ENCODE assay signal across 25 mouse cellular contexts in genomic region chr3:156094990-156095389, GRCm38 (mm10).
"Had no signal": no experiment of that assay in that cellular context is flagged by ENCODE, and none has a peak within 500 bp of the region (broad histone marks: within the 10 kb centered on the region; RNA-seq: fewer than 3 reads in every experiment).

No protein-coding gene starts in this region.

- ATAC-seq: intestine, embryonic 16.5 days; liver, postnatal 0 days had no signal

- H3K4me2 ChIP-seq: heart, embryonic 11.5 days; heart, embryonic 13.5 days; heart, embryonic 15.5 days; hindbrain, embryonic 13.5 days; hindbrain, embryonic 15.5 days; liver, embryonic 11.5 days; liver, embryonic 13.5 days; liver, embryonic 15.5 days had no signal

- H3K9me3 ChIP-seq: heart, embryonic 13.5 days; heart, embryonic 15.5 days; hindbrain, embryonic 13.5 days; hindbrain, embryonic 15.5 days; liver, embryonic 13.5 days; liver, embryonic 15.5 days had no signal

- H3K36me3 ChIP-seq: heart, embryonic 13.5 days; heart, embryonic 15.5 days; hindbrain, embryonic 13.5 days; hindbrain, embryonic 15.5 days; liver, embryonic 13.5 days; liver, embryonic 15.5 days had no signal

- H3K27ac ChIP-seq: heart, adult 2 months; heart, embryonic 13.5 days; heart, embryonic 15.5 days; hindbrain, embryonic 13.5 days; hindbrain, embryonic 15.5 days; liver, embryonic 13.5 days; liver, embryonic 15.5 days had no signal

- DNase-seq: gastrocnemius, postnatal 14 days; gastrocnemius, postnatal 36 days; heart, adult 11 months; heart, adult 2 months; heart, postnatal 14 days; heart, postnatal 36 days; kidney, adult 11 months; kidney, adult 2 months; kidney, adult 9 months; kidney, postnatal 14 days; kidney, postnatal 36 days; layer of hippocampus, adult 9-11 months; layer of hippocampus, postnatal 36 days; left cerebral cortex, postnatal 4 days; liver; liver, embryonic 13.5 days; liver, postnatal 0 days had no signal

- H3K4me1 ChIP-seq: heart, embryonic 13.5 days; heart, embryonic 15.5 days; hindbrain, embryonic 13.5 days; hindbrain, embryonic 15.5 days; liver, embryonic 13.5 days; liver, embryonic 15.5 days had no signal

- H3K4me3 ChIP-seq: heart, adult 2 months; heart, embryonic 13.5 days; heart, embryonic 15.5 days; hindbrain, embryonic 13.5 days; hindbrain, embryonic 15.5 days; liver, embryonic 13.5 days; liver, embryonic 15.5 days had no signal

- H3K27me3 ChIP-seq: heart, embryonic 13.5 days; heart, embryonic 15.5 days; hindbrain, embryonic 13.5 days; hindbrain, embryonic 15.5 days; liver, embryonic 13.5 days; liver, embryonic 15.5 days had no signal

- H3K9ac ChIP-seq: heart, embryonic 13.5 days; heart, embryonic 15.5 days; hindbrain, embryonic 13.5 days; hindbrain, embryonic 15.5 days; liver, embryonic 13.5 days; liver, embryonic 15.5 days; liver, postnatal 0 days had no signal
